Mouse (Mus musculus) large intestine, adult 2 months (tissue): Measurements from ENCODE around the gene Rfng. TPM values are rescaled to one million over a fixed set of nuclear protein-coding genes. Genes with fewer than 3 reads are reported as not detected.
"Not testable (repeated sequence)": the region's sequence is repeated elsewhere in the genome, so short reads cannot be mapped to it uniquely, and the experiment has no call there.

ENCODE experiments used
- DNase-seq: peaks from one replicate; pipeline ENCODE4 v3.0.0-alpha.2; 2012; ENCODE audit warnings: low read depth, low spot score
- WGBS: fragments of 180-500 bp; shearing (Covaris S2); methylation state at CpG from one replicate; pipeline ENCODE4 v1.1.7; 2018; 5-methylcytosine and 5-hydroxymethylcytosine counted together
- polyA plus RNA-seq: library from polyadenylated mRNA; depleted of rRNA; stranded (reverse); fragments of >200 nt; gene quantifications from 2 replicates; pipeline ENCODE4 v1.2.3, GENCODE M21; 2012

Gene Rfng
- polyA plus RNA-seq, 1 experiment: 60.4 TPM

DNA sequence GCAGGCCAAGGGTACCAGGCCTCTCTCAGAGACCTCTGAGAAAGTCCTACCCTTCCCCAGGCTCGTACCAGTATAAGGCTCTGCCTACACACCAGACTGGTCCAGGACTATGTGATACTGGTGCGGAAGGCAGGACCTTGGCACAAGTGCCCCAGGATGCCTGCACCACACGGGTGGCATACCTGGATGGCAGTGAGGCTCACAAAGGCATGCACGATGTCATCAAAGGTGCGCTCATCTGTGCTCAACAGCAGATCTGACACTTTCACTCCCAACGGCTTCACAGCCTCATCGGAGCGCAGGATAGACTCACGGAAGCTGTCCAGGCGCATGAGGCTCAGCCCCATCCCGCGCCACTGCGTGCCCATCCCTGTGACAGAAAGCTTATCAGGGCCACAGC, 34.2 kb upstream of the Rfng start:
- 93% methylated on average over 13 of the region's 13 CpGs for WGBS
- no peak for DNase-seq

DNA sequence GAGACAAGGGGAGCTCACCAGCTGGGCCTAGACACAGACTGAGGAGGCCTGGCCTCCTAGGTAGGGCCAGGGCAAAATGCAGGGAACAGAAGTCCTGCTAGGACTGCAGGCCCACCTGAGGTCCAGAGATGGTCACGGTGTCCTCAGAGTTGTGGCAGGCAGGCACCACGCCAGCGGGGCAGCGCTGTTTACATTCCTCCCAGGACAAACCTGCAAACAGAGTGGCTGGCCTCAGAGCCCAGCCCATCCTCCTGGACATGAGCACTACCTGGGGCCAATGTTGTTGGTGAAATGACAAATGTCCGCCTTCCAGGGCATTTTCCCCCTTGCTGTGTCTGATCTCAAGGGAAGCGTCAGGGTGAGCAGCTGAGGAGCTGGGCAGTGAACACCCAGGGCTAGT, 33.4 kb upstream of the Rfng start:
- WGBS: 86% methylated on average over 6 of the region's 6 CpGs
- DNase-seq: no peak

GRCm38 (mm10) chr11:120812068-120812467, 28.1 kb upstream of the Rfng start:
- DNase-seq: no peak
- 94% methylated on average over 16 of the region's 16 CpGs for WGBS

- WGBS: 83% methylated on average over 12 of the region's 12 CpGs
- no peak for DNase-seq
Observed at GRCm38 (mm10) chr11:120808010-120808409, 24.0 kb upstream of the Rfng start.

GRCm38 (mm10) chr11:120805375-120806298, 21.6 kb upstream of the Rfng start:
- peak; percentile 54 for DNase-seq
- WGBS: 43% methylated on average over 7 of the region's 7 CpGs

GRCm38 (mm10) chr11:120804769-120805168, 20.8 kb upstream of the Rfng start:
- WGBS: 71% methylated on average over 4 of the region's 4 CpGs

DNA sequence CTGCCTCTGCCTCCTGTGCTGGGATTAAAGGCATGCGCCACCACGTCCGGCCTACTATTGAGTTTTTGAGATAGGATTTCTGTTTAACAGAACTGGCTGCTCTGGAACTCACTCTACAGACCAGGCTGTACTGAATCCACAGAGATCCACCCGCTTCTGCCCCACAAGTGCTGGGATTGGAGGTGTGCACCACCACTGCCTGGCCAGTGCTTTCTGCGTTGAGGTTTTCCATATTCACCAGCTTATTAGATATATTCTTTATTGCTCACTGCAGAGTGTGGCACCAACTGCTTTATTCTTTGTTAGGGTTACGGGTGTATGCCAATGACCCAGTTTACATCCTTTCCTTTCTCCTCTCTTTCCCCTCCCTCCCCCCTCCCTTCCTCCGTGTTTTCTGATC, 20.3 kb upstream of the Rfng start:
- WGBS: 83% methylated on average over 7 of the region's 7 CpGs
- DNase-seq: no peak

More at GRCm38 (mm10) chr11:120804769-120805168, 20.8 kb upstream of the Rfng start:
- no peak for DNase-seq

DNA sequence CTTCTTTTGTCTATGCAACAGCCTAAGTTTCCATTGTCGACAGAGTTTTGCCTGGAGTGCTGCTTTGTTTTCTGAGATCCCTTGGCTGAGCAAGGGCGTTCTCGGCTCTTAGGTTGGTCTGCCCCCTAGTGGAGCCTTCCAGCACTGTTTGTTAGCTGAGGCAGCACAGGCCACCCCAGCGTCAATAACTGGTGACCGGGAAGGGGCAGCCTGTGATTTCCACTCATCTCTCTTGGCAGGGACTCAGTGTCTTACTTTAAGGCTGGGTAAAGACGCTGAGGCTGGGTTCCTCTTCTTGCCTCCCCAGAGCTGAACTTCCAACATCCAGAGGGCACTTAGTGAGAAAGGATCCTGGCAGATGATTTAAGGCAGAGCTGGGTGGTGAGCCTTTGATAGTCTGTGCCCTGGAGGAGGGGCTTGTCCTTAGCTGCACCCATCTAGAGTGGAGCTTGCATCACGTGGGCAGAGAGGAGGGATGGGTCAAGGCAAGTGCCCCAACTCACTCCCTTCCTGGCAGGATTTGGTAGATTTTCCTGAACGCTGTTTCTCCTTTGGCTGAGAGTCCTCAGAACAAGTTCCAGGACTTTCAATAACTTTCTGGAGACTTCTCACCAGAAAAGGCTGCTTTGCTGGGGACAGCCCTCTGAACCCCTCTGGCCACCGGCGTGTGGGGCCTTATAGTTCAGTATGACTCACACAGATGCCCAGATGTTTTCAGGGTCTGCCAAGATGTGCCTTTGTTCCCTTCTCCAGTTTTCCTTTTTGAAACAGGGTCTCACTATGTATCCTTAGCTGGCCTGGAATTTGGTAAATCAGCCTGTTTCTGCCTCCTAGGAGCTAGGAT, 16.3 kb upstream of the Rfng start:
- DNase-seq: no peak
- WGBS: 6% methylated on average over 10 of the region's 10 CpGs

DNA sequence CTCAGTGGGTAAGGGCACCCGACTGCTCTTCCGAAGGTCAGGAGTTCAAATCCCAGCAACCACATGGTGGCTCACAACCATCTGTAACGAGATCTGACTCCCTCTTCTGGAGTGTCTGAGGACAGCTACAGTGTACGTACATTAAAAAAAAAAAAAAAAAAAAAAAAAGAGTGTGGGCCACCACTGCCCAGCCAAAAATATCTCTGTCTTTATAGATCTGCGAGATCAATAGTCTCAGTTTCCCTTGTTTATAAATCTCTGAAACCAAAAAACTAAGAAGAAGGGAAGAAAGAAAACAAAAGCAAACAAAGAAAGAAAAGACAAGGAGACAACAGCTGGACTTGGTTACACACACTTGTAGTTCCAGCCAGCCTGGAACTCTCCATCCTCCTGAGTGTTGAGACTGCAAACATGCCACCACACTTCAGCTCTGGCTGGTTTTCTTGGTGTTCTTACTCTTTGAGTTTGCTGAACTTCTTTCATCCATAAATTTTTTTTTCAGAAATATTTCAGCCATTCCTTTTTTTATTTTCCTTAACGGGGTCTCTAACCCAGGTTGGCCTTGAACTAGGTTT, 15.4 kb upstream of the Rfng start:
- no peak for DNase-seq

DNA sequence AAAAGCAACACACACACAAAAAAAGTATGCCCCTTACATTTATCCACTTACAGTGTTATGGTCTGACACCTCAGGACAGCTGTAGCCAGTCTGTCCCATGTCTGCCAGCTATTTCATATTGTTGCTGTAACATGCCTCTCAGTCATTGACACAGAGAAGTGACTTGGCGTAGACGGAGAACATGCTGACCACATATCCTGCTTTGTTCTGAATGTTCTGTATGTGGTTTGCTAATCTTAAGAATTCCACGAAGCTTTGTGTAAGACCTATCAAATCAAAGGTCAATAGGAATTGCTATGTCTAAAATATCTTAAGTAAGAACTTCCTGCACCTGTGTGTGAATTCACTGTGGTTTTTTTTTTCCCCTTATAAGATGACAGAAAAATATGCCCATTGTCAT, 14.2 kb upstream of the Rfng start:
- 71% methylated on average over 3 of the region's 3 CpGs for WGBS
- no peak for DNase-seq

More for the DNA sequence above, 15.4 kb upstream of the Rfng start:
- WGBS: 52% methylated on average over 6 of the region's 6 CpGs

- no peak for DNase-seq
- WGBS: 30% methylated on average over 8 of the region's 8 CpGs
Observed at GRCm38 (mm10) chr11:120796614-120796946, 12.6 kb upstream of the Rfng start.

GRCm38 (mm10) chr11:120795756-120796613, 12.0 kb upstream of the Rfng start, which contains the start of gene Dus1l:
Gene Dus1l, minus strand, starts transcription at chr11:120796403.
- peak; percentile 92 for DNase-seq
- under 1% methylated on average over 59 of the region's 59 CpGs for WGBS

DNA sequence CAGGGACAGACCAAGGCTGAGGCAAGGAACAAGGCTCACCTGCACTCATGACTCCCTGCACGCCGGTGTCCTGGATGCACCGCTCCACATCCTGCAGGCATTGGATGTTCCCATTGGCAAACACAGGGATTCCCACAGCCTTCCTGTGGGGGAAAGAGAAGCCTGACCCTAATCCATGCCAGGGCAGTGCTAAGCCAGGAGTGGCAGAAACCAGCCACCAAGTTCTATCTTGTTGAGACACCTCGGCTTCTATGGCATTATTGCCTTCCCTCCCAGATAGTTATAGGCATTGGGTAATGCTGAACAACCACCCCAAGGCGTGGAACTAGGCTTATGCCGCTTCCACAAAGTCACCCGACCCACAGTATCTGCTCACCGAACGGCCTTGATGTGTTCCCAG, 8.6 kb upstream of the Rfng start:
- DNase-seq: no peak
- 90% methylated on average over 9 of the region's 9 CpGs for WGBS

DNA sequence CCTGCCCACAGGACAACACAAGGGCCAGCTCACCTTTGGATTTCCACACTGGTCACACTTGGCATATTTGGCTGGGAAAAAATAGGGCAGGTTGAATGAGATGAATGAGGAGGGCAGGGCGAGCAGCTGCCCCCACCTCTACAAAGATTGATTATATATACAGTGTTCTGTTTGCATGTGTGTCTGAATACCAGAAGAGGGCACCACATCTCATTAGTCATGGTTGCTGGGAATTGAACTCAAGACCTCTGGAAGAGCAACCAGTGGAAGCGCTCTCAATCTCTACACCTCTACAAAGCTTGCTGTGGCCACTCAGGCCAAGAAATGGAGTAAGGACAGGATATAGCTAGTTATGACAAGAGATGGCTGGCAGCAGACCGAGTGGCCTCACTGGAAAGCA, 5.8 kb upstream of the Rfng start:
- WGBS: 88% methylated on average over 3 of the region's 3 CpGs
- no peak for DNase-seq

DNA sequence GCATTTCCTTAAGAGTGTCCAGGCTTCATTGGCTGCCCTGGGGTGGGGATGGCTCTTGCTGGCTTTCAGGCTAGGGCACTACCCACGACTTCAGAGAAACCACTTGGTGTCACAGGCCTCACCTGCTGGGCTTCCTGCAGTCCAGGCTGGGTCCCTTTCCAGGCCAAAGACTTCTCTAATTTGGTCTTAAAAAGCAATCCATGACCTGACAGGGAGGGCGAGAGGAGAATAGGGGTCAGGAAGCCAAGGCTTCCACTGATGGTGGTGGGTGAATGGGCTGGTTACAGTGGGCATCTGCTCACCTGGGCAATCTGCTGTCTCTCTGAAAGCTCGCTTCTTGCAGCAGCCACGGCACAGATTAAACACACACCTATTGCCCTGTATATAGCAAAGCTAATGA, 5.3 kb upstream of the Rfng start:
- no peak for DNase-seq
- WGBS: 85% methylated on average over 4 of the region's 4 CpGs

DNA sequence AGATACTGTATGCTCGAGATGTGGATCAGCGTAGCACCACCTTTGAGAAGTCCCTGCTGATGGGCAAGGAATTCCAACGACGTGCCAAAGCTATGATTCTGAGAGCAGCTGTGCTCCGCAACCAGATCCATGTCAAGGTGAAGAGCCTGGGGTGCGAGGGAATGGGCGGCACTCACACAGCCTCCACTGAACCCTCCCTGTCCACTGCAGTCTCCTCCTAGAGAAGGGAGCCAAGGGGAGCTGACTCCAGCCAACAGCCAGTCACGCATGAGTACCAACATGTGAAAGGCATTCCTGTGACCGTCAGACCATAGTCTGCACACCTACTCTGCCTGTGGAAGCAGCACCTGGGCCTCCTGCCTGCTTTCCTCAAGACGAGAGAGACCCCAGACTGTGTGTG, 4.5 kb upstream of the Rfng start:
- not testable (repeated sequence) for DNase-seq
- 84% methylated on average over 10 of the region's 10 CpGs for WGBS

DNA sequence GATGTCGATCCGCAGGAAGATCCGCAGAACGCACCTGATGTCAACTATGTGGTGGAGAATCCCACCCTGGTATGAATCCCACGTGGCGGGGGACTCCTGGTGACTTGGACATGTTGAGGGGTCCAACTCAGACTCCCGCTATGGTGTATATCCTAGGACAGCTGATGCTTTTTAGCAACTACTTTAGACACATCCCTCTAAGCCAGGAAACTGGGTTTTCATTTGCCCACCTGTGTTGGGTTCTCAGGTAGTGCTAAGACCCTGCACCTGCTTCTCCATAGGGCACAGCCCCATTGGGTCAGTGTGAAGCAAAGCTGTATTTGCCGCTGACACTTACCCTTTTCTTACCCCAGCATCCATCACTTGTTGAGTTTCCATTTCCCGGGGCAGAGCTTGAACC, 1.1 kb upstream of the Rfng start:
- DNase-seq: no peak
- WGBS: 26% methylated on average over 9 of the region's 9 CpGs

DNA sequence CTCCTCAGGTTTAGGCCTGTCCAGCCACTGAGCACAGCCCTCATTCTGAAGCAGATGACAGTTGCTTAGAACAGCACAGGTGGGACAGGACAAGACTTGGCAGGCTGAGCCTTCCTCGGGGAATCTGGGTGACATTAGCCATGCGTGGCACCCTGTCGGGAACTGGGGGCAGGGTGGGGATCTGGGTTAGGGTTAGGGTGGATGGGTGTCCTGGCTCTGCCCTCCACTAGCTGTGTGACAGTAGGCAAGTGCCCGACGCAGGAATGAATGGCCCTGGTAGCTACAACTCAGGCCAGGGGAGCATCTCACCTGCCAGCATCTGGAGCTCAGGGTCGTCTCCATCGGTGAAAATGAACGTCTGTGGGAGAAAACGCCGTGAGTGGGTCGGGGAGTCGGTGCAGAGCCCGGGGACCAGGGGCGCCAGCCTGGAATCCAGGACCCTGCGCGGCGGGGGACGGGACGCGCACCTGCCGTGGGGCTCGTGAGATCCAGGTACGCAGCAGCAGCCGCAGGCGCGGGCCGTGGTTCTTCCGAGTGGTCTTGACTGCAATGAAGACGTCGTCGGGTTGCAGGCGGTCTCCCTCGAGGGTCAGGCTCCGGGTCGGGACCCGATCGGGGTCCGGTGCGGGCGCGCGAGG, 462 bp downstream of the Rfng start:
- no peak for DNase-seq
- 1% methylated on average over 42 of the region's 42 CpGs for WGBS

DNA sequence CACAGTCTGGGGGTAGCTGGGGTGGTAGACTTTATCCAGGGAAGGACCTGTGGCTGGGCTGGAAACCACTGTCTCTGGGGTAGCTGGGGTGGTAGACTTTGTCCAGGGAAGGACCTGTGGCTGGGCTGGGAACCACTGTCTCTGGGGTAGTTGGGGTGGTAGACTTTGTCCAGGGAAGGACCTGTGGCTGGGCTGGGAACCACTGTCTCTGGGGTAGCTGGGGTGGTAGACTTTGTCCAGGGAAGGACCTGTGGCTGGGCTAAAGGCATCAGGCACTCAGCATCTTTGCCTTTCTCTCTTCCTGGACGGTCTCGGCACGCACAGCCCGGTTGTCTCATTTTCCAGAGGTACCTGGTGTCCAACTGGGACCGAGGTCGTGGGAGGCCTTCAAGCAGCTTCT, 2.6 kb downstream of the Rfng start:
- WGBS: 93% methylated on average over 6 of the region's 6 CpGs

More for the DNA sequence above, 2.6 kb downstream of the Rfng start:
- not testable (repeated sequence) for DNase-seq
